Mouse (Mus musculus) lung, adult 18-20 months (tissue): ENCODE results near the gene Enox1.

ENCODE experiments used
- DNase-seq, 2 experiments: peaks; one replicate each; pipeline ENCODE4 v3.0.0; 2022; ENCODE audit warnings: mixed read lengths in 2 of 2

Enox1 gene

DNA sequence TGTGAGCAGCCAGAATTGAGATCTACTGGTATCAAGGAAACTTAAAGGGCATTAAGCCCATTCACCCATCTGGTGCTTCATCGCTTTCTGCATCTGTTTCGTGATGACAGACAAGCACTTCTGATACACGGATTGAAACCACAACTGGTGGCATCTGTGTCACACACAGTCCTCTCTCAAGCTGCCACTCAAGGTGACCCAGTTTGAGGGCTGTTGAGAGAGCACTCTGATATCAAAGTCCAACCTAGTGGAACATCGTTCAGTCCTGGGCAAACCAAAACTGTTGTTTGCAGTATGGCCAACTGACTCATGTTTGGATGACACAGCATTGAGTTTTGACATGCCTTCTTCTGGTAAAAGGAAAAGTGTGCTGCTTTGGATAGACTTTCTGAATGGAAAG is 308.2 kb downstream of the Enox1 start:
- DNase-seq, result no peak

DNA sequence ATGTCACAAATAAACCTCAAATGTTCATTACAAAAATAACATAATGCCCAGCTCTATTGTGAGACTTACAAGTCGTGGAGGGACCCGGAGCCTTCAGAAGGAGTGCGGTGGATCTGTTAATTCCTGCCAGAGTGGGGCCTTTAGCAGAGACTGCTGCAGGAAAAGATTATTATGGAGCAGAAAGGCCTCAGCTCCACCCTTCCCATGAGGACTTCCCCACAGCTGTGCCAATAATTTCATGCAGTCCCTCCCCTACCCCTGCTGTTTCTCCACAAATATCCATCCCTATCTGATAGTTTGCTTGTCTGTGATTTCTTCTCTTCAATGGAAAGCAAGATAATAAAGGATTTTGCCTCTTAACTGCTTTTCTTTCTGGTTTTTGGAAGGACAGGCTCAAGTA is 314.0 kb downstream of the Enox1 start:
- DNase-seq, result no peak

DNA sequence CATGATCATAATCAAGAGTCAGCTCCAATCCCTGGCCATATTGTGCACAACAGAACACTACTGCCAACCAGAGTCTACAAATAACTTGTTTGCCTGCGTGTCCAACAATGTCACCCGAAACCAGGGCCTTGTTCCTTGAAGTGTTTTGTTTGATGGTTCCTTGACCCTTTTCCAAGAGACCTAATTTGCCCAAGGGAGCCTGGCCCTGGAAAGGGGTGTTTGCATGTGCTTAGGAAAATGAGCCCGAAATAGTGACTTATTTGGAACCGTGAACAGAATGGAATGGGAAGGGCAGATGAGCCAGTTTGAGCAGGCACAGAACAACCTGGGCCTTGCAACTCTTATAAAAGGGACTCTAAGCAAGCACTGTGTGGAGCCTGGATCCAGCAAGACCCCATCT is 316.9 kb downstream of the Enox1 start:
- no peak for DNase-seq

DNA sequence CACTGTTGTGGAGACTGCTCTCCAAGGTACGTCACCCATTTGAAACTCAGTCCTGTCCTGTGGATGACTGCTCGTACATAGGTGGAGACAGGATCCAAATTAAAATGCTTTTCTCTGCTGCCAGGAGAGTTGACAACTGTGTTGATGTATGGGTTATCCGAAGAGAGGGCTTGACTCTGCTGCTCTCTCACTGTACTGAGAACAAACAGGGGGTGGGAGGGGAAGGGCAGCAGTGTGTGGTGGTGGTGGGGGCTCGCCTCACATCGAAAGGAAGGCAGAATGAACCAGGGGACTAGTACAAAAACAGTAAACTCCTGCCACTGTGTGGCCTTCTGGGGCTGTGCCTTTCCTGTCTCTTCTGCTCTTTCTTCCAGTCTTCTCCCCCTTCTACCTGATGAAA is 317.5 kb downstream of the Enox1 start:
- DNase-seq, result no peak

DNA sequence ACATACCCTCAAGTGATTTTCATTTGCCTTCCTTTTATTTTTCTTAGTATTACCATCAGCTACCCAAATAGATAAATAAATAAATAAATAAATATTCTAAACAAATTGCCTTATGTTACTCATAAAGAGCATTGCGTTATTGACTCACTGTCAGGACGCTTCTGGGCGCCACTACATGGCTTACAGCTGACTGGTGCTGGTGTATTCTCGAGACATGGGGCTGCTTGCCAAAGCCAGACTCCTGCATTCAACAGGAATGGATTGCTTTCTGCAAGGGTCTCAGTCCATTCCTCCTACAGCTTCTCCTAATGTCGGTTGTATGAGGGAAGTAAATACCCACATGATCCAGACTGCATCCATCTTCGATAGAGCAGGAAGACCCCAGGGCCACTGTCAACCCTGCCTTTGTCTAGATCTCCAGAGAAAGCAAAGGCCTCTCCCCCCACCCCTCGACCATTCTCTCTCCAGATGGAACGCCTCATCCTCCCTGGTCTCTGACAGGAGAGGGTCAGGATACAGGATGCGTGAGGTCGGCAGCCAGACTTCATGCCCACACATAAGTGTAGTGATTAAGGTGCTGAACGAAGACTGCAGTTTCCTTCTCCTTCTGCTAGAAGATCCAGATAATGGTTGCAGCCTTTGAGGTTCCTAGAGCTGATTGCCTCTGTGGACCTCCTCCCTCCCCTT is 318.7 kb downstream of the Enox1 start:
- DNase-seq, result no peak

DNA sequence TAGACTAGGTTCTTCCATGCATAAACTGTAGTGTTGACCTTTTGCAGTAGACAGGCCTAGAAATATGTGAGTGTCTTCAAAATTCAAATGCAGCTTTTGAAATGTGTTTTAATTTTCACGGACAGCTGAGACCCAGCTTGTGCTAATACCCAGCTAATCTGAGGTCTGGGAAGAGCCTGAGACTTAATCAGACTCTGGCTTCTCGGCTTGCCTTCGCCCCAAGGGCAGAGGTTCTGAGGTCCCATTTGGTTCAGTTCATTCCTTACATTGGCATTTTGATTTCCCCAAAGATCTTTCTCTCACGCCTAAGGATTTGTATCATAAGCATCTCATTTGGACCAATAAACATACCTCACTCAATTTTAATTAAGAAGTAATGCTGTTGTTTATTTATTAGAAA is 321.1 kb downstream of the Enox1 start:
- DNase-seq, result no peak

DNA sequence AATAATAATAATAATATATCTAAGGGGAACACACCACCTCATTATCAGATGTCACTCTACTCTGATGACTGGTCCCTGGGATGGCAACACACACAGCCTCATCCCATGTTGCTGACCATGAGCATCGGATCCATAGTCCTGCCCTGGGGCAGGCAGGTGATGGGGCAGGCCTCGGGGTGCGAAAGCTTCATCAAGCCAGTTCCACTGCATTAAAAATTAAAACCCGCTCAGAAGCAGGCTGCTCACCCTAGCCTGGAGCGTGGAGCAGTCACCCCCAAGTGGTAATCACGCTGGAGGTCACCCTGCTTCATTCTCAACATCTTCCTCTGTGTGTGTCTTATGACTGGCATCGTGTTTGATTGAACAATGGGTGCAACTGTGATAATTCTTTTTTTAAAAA is 321.6 kb downstream of the Enox1 start:
- DNase-seq, result no peak

DNA sequence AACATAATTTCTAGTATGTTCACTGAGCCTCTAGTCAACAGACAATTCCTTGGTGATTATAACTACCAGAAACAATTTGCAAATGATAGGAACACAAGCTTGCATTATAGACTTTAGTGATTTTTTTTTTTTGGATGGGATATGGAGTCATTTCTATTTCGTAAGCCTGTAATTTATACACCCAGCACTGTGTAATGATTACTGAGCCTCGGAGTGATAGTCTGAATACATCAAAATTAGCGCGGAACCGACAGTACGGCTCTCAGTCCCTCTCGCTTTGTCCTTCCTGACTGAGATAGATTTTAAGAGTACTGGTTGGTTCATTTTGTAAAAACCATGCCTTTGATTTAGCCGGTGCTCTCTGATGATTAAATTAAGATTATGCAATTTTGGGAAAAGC is 322.1 kb downstream of the Enox1 start:
- DNase-seq, result no peak

DNA sequence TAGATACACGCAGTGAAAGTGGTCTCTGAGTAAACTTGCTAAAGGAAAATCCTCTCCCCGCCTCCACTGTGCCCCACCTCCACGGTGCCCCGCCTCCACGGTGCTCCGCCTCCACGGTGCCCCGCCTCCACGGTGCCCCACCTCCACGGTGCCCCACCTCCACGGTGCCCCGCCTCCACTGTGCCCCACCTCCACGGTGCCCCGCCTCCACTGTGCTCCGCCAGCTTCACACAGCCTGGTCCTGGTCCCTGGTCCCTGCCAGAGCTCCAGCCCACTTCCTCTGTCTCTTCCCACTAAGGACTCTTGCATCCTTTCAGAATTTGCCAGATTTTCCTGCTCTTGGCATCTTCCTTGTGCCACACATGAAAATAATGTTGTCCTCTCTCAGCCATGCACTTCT is 326.5 kb downstream of the Enox1 start:
- no peak for DNase-seq

DNA sequence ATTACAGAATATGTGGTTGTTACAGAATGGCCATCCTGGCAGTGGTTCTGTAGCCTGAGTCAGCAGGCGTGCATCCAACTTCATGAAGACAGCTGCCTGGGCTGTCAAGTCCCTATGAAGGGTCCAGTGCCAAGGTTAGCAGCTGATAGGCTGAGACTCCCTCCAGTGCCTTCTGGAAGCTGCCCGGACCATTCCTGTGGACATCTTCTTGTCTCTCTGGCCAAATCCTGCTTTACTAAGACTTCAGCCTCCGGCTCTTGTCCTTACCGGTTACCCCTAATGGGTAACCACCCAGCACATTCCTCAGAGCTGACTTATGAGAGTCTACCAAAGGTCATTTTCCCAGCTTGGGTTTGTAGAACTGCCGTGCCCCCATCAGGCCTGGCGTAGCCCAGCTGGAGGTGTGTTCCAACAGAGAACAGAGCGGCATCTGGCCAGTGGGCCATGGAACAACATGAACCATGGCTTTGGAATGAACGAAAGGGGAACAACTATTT is 328.4 kb downstream of the Enox1 start:
- DNase-seq, result peak; percentile 56 to 65

DNA sequence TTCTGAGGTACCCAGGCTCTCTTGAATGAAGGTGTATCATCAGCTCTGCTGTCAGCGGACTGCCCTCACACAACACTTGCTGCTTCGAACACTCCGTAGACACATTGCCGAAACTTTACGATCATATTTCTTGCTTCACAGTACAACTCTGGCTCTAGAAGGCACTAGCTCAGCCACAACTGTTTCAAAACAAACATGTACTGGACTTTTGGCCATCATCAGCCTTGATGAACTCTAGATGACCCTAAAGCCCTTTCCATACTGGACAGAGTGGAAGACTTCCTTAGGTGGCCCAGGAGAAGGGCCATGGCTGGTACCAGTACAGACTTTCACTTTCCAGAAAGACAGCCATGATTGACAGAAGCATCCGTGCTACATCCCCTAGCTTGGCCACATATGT is 334.1 kb downstream of the Enox1 start:
- DNase-seq, result no peak

DNA sequence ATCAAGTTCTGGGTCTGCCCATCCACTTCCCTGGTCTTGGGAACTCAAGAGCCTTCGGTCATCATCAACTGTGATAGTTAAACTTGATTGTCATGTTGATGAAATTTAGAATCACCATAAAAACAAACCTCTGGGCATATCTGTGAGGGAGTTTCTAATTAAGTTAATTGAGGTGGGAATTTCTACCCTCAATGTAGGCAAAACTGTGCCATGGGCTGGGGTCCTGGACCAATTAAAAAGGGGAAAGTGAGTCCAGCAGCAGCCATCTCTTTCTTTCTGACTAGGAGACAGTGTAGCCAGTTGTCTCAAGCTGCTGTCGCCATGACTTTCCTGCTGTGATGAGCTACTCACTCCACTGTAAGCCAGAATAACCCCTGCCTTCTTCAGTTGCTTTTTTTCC is 335.2 kb downstream of the Enox1 start:
- no peak for DNase-seq

DNA sequence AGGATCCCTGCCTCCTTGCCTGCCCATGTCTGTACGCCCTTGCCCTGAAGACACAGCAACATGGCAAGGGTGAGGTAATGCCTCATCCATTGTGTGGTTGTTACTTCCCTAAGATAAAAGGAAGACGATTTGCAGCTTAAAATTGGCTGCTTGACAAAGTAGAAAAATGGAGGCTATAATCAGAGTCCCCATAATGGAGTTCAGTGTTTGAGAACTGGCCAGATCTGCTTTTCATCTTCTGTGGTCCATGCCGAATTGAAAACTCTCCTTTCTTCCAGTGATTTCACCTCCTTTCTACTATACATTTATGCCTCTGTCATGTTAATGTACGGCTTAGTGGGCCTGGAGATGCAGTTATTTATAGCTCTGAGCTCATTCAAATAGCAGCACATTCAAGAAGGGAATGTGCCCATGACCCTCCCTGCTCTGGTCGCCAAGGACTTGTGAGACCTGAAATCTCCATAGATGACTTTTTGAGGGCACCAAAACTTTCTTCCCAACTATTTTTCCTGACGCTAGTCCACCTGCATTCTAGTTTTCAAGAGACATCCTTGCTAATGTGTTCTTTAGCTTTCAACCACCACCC is 343.5 kb downstream of the Enox1 start:
- DNase-seq, result no peak

DNA sequence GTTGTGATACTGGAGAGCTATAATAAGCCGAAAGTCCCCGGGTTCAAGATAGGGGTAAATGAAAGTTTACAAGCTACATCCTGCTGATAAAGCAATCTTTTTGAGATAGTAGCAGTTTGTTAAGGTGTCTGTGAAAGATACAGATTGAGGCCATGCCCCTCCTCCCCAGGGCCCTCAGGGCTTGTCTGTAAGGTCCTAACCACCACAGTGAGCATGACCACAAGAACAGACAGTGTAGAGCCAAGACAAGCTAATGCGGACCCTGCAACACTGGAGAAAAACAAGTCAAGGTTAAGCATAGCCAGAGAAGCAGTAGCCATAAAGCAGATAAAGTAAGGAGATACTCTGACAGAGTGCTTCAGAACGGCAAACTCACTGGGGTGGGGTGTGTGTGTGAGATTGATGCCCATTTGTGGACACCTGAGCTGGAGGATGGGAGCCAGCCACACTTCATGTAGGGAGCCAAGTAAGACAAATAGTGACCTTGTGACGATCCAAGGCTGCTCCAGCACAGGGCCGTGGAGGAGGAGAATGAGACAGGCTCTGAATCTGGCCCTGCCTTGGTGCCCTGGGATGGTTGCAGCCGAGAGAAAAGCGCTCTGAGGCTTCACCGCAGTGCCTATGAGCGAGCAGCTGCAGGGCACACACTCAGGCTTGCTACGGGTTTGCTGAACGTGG is 348.0 kb downstream of the Enox1 start:
- no peak for DNase-seq

DNA sequence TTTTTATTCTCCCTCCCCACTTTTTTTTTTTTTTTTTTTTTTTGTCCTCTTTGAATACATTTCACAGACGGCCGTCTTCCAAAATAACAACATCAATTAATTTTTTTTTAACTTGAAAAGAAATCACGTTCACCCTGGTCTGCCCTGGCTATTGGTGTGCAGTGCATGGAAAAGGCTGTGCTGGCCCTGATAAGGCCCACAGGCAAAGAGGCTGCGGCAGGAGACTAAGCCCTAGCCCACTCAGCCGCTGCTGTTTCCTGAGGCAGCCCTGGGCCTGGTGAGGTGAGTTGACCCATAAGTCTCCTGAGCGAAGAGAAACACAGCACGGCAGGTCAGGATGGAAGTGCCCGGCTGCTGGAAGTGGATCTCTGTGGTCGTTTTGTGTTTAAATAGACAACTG is 349.8 kb downstream of the Enox1 start:
- DNase-seq, result no peak

DNA sequence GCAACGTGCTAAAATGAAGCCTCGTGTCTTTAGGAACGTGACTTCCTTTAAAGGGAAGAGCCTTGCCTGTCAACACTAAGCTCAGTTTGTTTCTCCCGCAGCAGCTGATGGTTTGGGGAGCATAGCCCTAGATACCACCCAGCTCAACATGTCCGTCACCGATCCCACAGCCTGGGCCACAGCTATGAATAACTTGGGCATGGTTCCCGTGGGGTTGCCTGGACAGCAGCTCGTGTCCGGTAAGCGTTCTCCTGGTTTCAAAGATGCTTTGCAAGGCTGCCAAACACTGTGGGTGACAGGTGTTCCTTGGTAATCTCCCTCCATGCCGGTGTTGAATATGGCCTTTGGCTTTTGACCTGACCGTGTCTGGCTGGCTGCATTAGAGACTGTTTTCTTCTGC is 351.5 kb downstream of the Enox1 start:
- no peak for DNase-seq

DNA sequence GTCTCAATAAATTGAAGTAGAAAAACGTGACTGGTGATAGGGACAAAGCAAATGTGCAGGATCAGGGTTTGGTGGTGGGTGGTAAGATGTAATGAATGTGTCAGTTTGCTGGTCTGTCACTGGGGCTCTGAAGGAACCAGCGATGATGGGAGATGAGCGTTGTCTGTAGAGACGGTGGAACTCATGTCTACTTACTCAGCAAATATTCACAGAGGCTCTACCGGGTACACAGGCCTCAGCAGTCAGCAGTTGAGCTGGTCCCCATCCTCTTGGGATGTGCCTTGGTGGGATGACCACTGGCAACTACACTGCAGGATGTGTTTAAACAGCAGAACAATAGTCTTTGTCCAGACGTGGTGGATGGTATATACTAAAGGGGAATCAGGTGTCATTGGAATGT is 352.5 kb downstream of the Enox1 start:
- no peak for DNase-seq

DNA sequence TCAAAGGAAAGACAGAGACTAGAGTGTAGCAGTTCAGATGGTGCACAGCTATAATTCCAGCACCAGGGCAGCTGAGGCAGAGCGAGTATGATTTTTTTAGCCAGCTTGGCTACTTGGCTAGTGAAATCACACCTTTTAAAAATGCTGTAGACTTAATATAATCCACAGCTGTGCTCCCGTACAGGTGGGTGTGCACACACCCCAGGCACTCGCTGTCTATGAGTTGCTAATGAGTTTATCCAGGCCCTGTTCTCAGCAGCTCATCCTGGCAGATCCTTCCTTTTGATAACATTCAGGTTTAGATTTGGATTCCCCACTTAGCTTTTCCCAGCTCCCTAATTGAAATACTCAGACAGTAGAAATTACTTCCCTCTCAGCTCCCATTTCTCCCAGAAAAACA is 353.4 kb downstream of the Enox1 start:
- DNase-seq, result no peak

DNA sequence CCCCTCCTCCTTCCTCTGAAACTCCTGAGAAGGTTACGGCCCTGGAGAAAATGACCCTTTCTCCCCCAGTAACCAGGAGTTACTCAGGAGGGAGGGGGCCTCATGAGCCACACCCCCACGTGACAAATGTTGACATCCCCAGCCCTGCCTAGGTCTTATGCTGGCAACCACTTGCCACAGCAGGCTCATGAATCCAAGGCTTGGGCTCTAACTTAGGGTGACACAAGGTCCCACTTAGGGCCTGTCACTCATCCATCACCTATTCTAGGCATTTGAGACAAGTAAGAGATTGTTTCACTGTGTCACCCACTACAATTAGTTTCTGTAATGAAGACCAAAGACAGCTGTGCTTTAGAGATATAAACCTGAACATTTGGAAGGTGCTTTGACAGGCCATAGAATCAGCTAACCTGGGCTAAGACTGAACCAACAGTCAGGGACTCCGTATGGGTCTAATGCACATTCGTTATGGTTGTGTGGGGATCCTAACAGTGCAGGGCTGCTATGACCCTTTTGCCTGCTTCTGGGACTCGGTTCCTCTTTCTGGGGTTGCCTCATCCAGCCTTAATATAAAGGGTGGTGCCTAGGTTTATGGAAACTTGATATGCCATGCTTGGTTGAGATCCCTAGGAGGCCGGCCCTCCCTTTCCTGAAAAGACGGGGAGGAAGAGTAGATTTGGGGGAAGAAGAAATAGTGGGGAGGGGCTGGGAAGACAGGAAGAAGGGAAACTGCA is 354.7 kb downstream of the Enox1 start:
- DNase-seq, result peak in 1 of 2 experiments; percentile 5

DNA sequence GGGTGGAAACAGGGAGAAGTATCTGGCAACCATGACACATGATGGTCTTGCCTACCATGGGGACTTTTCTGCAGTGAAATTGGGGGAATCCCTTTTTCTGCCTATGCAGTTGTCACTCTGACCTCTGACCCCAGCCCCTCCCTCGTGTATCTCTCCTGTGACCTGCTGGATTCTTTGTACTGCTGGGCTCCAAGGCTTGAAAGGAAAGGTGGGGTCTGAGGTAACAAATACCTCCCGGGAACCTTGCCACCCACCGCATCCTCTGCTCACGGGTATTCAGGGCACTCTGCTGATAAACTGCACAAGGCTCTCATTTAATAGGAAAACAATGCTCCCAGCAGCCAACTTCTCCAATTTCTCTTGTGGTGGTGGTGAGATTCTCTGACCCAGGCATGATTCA is 361.5 kb downstream of the Enox1 start:
- DNase-seq, result no peak

DNA sequence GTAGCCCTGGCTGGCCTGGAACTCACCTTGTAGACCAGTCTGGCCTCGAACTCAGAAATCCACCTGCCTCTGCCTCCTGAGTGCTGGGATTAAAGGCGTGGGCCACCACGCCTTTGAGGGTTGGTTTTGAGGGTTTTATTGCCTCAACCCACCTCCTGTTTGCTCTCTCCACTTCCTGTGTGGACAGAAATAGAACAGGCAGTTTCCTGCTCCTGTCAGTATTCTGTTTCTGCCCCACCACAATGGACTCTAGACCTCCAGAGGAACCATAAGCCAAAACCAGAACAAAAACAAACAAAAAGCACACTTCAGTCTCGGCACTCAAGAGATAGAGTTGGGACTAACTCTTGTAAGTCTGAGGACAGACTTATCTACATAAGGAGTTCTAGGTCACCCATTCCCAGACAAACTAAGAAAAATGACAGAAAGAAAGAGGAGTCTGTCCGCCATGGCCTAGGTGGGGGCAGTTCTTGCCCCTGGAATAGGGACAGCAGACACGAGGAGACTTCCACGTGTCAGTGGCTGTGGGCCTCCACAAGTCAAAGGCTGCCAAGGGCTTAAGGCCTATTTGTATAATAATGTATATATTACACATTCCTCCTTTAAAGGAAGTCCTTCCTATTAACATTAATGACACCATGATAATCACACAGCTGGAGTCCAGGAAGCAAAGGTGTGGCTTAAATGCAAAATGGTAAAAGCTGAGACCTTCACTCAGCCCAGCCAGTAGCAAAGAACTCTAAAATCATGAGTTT is 362.6 kb downstream of the Enox1 start:
- DNase-seq, result no peak

DNA sequence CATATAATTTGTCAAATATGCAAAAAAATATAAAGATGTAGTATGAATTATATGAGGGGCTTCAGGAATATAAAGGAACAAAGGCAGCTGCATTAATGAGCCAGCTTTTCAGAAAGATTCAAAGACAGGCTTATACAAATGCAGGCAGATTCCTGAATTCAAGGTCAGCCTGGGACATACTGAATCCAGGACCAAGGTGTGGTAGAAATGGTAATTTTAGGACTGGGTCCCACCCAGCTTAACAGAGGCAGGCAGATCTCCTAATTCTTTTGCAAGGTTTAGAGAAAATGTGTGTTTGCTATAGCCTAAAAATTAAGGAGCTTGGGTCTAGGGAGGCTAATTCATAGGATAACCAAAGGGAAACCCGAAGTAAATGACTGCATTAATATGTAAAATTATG is 363.1 kb downstream of the Enox1 start:
- DNase-seq, result no peak

DNA sequence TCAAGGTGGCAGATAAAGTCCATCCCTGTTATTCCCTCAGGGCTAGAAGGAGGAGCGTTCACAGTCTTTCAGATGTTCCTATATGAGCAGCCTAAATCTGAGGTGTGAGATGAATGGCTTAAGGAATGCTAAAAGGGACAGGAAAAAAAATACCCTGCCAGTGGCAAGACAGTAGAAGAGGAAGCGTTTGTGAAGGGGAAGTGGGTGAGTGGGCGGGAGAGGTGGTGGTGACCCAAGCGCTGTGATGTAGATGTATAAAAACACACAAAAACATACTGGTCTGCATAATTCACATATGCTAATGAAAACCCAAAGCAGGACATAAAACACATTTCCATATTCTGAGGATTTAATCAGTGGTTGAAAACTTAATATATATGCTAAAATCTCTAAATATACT is 367.7 kb downstream of the Enox1 start:
- DNase-seq, result peak; percentile 20 to 23
